Mouse (Mus musculus) ZHBTc4 (cell line): ENCODE measurements around the gene Dnm3.

ENCODE experiments used
- DNase-seq: peaks from one replicate; pipeline ENCODE4 v3.0.0-alpha.2; 2011; ENCODE audit warnings: low read depth, low spot score

Gene Dnm3

DNA sequence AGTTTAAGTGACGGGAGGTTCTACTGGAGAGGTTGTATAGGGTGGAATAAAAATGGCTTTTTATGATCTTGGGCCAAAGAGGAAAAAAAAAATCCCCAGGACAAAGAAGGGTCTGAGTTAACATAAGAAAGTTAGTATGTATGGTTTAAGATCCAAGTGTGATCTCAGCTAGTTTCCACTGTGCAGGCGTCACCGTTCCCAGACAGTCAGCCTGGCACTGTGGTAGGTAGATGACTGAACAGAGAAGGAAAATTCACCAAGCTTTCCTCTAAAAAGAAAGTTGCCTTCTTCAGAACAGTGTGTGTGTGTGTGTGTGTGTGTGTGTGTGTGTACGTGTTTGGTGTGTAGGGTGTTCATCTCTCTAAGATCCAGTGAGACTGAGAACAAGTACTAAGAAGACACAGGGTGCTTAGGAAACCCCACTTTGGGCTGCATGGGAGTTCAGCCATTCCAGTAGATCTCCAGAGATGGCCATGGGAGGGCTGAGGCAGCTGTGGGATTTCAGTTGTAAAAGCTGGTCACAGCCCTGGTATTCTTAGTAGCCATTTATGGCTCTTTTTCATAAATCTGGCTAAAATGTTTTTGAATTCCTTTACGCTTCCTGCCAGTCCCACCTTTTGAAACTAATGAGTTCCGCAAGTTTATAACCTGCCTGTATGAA lies 441.9 kb downstream of the Dnm3 start:
- DNase-seq, result no peak

DNA sequence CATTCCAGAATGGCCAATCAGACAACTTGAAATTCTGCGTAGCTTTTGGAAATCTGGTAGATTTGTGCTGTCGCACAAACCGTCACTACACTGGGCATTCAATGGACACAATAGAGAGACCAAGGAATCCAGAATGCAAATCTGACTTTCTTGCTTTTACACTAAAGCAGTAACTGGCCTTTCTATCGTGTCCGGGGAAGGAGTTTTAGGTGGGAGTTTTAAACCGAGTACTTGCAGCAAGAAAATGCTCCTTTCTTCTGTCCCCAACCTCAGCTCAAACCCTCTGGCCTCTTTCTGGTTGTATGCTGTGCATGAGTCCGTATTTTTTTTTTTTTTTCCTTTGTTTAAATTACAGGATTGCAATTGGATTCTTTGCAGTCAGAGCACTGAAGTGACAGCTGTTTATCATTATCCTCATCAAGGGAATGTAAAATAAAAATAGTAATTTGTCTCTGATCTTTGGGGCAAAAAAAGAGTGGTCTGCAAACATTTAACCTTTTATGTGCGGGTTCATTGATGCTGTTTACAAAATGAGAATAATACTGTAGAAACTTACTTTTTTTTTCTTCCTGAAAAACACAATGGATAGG lies 454.1 kb downstream of the Dnm3 start:
- no peak for DNase-seq

DNA sequence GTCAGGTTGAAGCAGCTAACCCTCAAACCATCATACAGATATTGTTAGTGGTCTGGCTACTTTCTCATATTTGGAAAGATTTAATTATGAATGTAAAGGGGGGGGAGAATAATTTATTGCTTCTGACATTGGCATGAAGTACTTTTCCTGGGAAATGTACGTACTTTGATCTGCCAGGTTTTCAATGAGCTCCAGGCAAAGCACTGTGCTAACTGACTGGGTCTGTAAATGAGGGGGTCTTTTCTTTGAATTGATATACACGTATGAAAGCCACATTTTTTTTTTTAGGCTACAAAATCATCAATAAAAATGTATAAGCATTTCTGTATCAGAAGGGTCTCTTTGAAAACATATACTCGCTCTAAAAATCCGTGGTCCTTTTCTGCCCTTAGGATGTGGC lies 457.1 kb downstream of the Dnm3 start:
- DNase-seq, result no peak

DNA sequence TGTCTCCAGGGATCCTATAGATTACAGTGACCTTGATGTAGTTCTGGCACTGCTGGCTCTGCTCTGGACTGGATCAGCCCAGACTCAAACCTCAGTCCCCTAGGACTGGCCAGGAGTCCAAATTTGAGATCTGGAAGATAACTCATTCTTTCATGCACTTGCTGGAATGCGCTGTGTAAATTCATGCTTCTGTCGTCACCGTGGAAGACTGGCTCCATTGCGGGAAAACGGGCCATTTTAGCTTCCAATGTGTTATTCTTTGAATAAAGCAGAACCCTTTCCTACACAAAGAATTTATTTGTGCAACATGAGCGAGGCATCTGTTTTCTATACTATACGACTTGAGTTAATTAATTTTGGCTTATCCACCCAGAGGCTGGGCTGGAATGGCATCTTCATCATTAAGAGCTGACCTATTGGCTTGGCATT lies 457.5 kb downstream of the Dnm3 start:
- no peak for DNase-seq

DNA sequence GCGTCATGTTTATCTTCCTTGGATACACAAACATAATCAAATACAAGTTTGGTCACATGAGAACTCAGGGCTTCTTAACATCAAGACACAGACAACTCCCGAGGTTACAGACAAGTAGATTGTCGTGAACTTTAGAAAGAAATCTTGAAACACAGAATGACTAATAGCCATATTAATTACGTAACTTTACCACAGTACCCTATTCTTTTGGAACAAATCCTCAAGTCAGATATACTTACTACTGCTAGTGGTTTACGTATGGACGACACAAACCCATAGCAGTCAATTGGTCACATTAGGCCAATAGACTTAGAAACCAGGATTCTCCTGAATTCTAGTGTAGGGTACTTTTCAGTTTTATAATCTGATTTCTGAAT lies 459.2 kb downstream of the Dnm3 start:
- DNase-seq, result no peak

DNA sequence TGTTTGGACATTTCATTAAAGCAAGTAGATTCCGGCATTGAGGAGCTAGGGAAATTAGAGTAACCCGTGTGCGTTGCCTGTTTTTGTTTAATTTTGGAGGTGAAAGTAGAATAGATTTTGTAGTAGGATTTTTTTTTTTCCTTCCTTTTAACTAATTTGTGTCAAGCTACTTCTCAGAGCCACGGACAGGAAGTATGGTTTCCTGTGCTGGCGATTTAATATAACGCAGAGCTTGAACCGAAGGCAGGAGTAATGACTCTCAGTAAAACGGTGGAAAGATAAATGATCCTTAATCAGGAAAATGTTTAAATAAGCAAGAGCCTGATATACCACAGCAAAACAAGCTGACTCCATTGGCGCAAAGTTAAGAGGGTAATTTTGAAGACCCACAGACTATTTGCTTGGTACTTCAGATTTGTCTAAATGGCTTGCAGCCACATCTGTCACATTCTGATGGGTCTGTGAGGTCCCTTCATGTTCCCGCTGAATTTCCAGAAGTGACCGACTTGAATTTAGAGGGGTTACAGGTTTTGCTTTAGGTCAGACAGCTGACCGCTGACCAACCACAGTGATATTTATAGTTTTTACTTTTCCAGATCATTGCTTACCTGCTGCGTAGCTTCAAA lies 459.7 kb downstream of the Dnm3 start:
- no peak for DNase-seq

DNA sequence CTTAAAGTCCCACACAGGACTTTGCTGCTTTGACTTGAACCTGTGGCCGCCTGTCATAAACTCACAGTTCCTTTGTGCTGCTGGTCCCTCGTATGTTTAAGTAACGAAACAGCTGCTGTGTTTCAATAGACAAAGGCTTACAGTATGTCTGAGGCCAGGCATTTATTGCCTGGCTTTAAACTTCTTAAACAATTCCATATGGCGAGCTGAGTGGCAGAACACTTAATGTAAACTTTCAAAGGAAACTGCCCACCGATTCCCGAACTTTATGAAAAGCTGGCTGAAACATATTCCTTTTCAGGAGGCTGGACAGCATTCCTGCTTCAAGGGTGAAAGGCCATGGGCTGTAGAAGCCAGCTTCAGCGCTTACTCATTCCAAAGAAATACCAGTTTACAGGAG lies 460.9 kb downstream of the Dnm3 start:
- no peak for DNase-seq

DNA sequence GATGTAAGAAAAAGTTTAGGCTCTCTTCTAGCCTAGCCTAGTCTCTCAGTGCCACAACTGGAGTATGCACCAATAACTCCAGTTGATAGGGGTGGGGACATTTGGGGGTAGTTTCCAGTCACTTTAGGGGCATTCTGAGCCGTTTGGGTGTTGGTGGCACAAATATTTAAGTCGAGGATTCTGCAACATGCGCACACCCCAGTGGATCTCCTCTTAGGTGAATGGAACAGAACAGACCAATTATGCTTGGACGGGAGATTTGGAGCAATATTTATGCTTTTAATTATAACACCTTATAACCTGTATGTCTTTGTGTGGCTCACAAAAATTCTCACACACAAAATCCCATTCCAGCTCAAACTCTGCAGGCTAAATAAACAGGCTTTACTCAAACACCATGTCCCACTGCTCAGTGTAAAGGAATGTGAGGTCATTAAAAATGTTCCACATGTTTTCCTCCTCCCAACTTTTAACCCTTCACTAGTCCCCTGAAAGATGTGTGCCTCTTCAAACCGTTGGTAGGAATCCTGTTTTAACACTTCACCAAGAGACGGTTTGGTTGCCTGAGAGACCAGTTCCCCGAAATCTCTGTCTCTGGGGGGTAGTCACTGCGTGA lies 462.5 kb downstream of the Dnm3 start:
- DNase-seq, result no peak

DNA sequence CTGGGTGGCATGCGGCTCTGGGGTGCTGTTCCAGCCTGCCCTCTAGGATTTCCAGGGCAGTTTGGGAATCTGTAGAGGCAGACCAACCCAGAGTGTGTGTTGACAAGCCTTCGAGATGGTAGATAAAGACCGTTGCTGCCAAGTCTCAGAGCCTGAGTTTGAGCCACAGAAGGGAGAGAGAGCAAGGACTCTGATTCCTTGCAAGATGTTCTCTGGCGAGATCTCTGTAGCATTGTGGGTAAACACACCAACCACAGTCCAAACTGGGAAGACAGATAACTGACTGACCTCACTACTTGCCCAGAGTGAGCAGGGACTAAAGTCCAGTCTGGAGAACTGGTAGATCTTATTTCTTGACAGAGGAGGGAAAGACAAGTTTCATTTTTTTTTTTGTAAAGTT lies 464.3 kb downstream of the Dnm3 start:
- DNase-seq, result no peak

DNA sequence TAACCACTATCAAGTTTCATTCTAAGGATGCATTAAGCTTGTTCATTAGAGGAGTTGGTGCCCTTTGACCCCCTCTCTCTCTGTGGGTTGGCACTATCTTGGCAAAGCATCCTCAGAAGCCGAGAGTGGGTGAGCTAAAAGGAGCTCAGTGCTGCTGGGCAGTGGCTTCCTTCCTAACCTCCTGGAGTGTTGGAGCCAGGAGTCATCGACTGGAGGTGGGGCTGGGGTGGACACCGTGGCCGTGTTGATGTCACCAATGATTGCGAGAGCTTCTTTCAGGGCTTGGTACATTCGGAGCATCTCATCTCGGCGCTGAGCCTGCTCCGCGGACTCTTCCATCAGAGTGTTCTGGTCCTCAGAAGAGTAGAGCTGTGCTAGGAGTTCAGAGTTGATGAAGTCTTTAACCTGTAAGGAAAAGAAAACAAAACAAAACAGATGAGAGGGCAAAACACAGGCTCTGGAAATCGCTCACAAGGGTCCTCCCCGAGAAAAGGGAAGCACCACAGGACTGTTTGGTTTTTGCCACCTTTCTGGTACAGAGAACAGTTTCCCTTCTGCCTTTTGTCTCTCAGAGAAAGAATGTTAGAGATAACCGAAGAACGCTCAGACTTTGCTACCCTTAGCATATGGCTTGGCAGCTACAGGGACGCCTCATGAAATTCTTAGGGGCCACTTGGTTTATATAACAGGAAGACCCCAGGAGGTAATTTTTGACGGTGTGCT lies 466.1 kb downstream of the Dnm3 start:
- DNase-seq, result no peak

DNA sequence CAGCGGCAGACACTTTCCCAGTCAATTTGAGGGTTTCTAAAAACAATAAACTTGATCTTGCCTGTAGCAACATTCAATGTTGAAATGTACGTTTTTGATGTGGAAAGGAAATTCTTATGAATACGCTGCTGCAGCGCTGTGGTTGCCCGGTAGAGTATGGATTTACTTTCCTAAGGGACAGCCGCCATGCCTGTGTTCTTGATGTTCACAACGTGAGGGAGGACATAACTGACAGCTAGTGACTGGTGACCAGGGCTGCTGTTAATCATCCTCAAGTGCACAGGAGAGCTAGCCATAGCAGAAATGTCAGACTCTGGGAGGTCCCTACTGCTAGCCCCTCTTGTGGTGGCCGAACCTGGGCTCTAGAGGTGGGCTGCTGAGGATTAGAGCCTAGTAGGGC lies 468.7 kb downstream of the Dnm3 start:
- DNase-seq, result no peak

DNA sequence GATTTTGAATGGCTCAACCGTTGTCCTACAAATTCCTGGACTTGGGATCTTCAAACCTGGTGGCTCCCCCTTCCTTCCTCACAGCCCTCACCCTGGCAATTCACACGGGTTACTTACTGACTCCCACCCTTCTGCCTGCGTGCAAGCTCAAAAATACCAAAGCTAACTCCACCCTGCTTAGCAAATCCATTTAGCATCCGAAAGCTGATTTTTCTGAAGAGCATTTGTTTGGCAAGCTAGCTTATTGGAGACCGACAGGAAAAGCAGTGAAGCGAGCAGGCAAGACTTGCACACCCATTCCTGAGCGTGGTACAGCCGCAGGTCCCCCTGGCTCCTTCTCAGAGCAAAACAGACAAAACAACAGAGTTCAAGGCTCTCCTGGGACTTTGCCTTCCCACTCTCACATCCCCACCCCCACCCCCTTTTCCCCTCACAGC lies 469.2 kb downstream of the Dnm3 start:
- DNase-seq, result no peak

DNA sequence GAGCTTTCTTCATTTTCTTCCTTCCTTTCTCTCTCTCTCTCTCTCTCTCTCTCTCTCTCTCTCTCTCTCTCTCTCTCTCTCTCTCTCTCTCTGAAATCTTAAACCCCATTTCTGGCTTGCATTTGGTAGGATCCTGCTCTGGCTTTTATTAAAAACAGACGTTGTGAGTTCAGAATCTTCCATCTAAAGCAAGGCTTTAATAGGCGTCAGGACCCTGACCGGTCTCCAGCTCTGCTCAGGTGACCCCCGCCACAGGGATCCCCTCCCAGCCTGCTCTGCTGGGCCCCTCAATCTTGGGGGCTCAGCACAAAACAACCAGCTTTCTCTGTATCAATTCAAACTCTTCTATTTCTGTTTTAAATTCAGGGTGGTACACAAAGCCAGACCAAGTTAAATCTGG lies 469.6 kb downstream of the Dnm3 start:
- DNase-seq, result no peak

DNA sequence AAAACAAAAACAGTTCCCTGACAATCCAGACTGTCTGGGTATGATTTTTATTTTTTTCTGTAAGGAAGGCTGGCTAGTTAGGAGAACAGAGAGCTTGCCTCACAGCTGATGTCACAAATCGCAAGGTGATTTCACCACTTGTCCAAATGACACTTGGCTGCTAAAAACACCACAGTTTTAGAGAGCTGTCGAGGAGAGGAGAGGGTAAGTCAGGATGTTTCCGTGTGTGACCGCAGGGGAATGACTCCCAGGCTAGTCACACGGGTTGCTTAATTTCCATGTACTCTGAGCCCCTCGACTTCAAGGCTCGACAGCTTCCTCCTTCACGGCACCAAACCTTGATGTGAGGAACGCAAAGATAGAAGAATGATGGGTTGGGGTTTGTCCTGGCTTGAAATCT lies 471.7 kb downstream of the Dnm3 start:
- DNase-seq, result no peak

DNA sequence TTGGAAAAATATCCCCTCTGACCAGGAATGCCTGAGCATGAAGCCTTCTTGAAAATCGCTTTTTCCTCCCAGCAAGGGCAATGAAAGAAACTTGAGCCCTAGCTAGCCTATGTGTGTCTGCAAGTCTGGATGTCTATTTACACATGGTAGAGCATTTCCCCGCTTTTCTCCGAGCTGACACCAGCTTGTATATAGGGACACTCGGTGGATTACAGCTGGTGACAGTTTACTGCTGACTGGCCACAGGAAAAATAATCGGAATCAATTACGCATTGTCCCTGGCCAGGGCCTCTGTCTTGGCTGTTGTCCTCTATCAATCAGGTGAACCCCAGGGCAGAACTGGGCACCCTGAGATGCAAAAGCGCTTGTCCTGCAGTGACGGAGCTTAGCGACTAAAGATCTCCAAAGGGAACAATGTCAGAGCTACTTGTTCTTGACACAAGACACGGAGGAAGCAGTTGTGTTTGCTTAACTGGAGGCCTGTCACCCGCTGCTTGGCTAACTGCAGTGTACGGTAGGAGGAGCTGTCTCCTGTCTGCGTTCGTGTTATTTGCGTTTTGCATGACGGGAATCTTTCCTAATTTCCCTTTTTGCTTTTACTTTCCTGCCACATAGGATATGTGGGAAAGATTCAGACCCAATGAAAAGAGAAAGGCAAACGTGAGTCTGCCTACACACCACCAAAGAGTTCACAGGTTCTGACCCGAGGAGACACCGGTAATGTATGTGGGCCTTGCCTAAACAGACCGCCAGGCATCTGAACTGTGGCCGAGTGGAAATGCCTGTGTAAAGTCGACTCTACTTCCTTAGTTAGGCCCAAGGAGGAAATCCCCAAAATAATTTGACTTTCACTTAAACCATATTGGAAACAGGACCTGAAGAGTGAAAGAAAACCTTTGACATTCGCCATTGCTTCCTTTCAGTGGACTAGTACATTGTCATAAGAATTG lies 472.7 kb downstream of the Dnm3 start:
- no peak for DNase-seq

DNA sequence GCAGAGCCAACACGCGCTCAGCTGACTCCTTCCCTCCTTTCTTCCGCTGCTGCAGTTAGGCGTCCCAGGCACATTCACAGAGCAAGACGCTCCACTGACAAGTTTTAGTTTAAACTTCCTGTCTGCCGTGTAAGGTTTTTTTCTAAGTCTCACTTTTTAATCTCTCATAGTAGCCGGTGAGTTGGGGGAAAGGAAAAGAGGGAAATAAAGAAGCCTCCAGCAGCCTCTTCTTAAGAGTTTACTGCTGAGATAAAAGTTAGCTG lies 473.4 kb downstream of the Dnm3 start:
- DNase-seq, result no peak

DNA sequence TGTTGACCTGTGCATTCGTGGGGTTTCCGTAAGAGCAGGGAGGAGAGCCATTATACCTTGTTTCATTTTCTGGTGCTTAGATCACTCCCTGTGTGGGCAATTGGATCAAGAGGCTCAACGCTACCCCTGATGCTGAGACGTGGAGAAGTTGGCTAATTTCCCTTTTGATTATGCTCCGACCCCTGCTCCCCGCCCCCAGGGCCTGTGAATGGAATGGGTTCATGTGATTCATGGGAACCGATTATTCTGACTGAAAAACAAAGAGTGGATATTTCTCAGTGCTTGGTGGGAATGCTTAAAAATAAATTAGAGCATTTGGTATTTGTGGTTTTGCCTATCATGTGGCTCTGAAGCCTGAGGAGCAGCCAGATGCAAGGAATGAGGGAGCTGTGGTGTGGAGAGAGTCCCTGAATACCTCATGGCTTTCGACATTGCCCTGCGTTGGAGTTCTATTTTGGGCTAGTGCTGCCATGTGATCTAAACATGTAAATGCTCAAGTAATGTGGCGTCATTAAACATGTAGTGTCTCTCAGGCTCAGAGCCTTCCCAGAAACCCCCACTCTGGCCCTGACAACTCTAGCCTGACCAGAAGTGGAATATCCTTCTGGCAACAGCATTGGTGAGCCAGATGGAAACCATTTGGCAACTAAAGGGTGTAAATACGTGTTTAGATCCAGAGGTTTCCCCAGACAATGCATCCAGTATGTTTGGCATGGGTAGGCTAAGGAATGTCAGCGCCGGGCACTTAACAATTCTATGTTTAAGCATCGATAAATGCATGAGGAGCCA lies 473.9 kb downstream of the Dnm3 start:
- no peak for DNase-seq

DNA sequence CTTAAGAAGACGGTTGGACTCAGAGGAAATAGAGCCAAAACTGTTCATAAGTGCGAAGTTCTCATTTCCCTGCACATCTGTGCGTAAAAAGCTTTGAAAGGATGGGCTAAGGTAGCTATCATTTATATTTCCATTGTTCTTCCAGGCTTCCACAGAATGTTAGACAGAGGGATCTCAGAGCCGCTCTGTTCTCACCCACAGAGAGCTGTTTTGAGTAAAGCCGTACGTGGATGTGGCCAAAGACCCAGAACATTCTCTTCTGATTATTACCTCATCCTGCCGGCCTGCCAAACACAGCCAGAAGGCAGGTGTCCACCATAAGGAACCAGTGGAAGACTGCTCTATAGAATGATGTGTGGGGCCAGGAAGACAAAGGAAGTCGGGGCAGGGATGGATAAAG lies 476.5 kb downstream of the Dnm3 start:
- no peak for DNase-seq

DNA sequence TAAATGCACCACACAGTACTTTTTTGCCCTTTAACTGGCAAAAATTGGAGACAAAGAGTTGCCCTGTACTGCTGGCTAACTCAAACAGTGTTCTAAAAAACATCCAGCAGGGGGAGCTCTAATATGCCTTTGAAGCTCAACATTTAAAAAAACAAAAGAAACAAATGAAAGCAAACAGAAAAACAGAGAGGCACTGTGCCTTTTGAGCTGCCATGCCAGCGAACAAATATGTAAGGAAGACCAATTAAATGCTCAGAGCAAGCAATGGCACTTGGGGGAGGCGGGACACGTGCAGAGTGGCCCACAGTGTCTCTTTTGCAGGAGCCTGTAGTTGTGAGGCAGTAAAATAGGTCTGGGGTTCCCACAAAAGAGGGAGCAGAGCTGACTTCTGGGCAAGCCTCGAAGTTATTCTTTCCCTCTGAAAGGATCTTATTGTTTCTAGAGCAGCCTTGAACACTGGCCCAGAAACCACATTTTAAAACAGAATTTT lies 477.9 kb downstream of the Dnm3 start:
- peak; percentile 65 for DNase-seq

DNA sequence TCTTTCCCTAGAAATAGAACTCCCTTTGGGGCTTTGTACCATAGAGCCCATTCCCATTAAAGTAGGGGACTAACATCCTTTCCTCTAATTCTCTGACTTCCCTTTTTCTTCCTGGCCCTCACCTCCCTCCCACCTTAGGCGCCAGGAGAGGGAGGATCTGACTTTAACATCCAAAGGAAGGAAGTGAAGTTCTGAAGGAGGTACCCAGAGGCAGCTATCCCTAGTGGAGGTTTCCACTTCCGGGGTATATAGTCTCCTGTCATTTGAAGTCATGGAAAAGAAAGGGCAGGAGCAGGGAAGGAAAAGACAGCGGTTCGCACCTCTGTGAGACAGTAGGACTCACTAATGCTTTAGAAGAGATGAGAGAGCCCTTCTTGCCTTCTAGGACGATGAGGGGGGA lies 478.5 kb downstream of the Dnm3 start:
- DNase-seq, result no peak
